Mouse (Mus musculus) hindbrain, embryonic 16.5 days (tissue): ENCODE results near the gene Gpr61. TPM values are rescaled to one million over a fixed set of nuclear protein-coding genes. Genes with fewer than 3 reads are reported as not detected.

Experiments used
- ATAC-seq: fragments of 200-750 bp; cut with Nextera tagmentation; 2 replicates; pipeline ENCODE4 v1.8.0; 2017; ENCODE audit warnings: moderate TSS enrichment, moderate library complexity
- H3K27ac ChIP-seq: fragments of 300-500 bp; sonication (generic); 2 replicates; pipeline ENCODE4 v1.5.1; 2014; ENCODE audit warnings: low read depth, mild to moderate bottlenecking, control low read depth, low read length, moderate library complexity
- H3K27me3 ChIP-seq: fragments of 300-500 bp; sonication (generic); replicated peaks from 2 replicates; pipeline ENCODE4 v1.6.1; 2014; ENCODE audit warnings: low read length; ENCODE audit not compliant: control insufficient read depth, insufficient read depth
- H3K36me3 ChIP-seq: fragments of 300-500 bp; sonication (generic); 2 replicates; pipeline ENCODE4 v1.6.1; 2014; ENCODE audit warnings: mild to moderate bottlenecking, low read length, moderate library complexity, mixed read lengths; ENCODE audit not compliant: control insufficient read depth, insufficient read depth
- H3K4me1 ChIP-seq: fragments of 300-500 bp; sonication (generic); 2 replicates; pipeline ENCODE4 v1.6.1; 2014; ENCODE audit warnings: low read depth, low read length; ENCODE audit not compliant: control insufficient read depth, insufficient read depth
- H3K4me2 ChIP-seq: fragments of 300-500 bp; sonication (generic); 2 replicates; pipeline ENCODE4 v1.6.1; 2014; ENCODE audit warnings: mild to moderate bottlenecking, low read length, control low read depth, moderate library complexity
- H3K4me3 ChIP-seq: fragments of 300-500 bp; sonication (generic); 2 replicates; pipeline ENCODE4 v1.5.1; 2014; ENCODE audit warnings: mild to moderate bottlenecking, low read length, control low read depth, moderate library complexity
- H3K9ac ChIP-seq: fragments of 300-500 bp; sonication (generic); 2 replicates; pipeline ENCODE4 v1.6.1; 2014; ENCODE audit warnings: low read depth, mild to moderate bottlenecking, control low read depth, low read length, moderate library complexity
- H3K9me3 ChIP-seq: fragments of 300-500 bp; sonication (generic); 2 replicates; pipeline ENCODE4 v1.6.1; 2014; ENCODE audit warnings: mild to moderate bottlenecking, low read length, moderate library complexity; ENCODE audit not compliant: control insufficient read depth
- WGBS: fragments of 180-500 bp; shearing (Covaris S2); extraction: QIAGEN DNeasy Blood & Tissue Kit; methylation state at CpG from one replicate; pipeline ENCODE4 v1.1.7; 2014; 5-methylcytosine and 5-hydroxymethylcytosine counted together
- polyA plus RNA-seq: library from polyadenylated mRNA; unstranded; fragments of >200 nt; fragmentation: Nextera tagmentation; extraction: Ambion mirVana; gene quantifications from 2 replicates; pipeline ENCODE4 v1.2.1, GENCODE M21; 2015

Gpr61 gene
- polyA plus RNA-seq = 8.4 and 10.6 TPM in 2 replicates

GRCm38 (mm10) chr3:108154656-108155055 is at the start of gene Gpr61:
TSS of gene Gpr61 (minus strand) at chr3:108154882.
- Histone ChIP-seq H3K4me3 (peak within 1 kb of the TSS; percentile 37), H3K4me2 (peak within 1 kb of the TSS; percentile 64), H3K36me3 (no peaks in the 10 kb centered on the region), H3K9ac (peak within 1 kb of the TSS; percentile 64), H3K4me1 (peaks cover 11% of the 10 kb centered on the region), H3K27me3 (no peaks in the 10 kb centered on the region), H3K27ac (peak within 1 kb of the TSS; percentile 18), H3K9me3 (no peaks in the 10 kb centered on the region)
- whole genome bisulfite sequencing = 35% methylated on average over 4 of the region's 4 CpGs
- ATAC-seq = peak; percentile 76

- no peaks in the 10 kb centered on the region for H3K9me3 ChIP-seq
- no peaks in the 10 kb centered on the region for H3K27me3 ChIP-seq
- 87% methylated on average over 11 of the region's 11 CpGs for WGBS
- no peak overlapping the region for H3K4me3 ChIP-seq
- ATAC-seq = no peak
- peaks cover 15% of the 10 kb centered on the region for H3K4me1 ChIP-seq
- peaks cover 22% of the 10 kb centered on the region for H3K36me3 ChIP-seq
- H3K27ac ChIP-seq = no peak overlapping the region
- H3K9ac ChIP-seq = no peak overlapping the region
- H3K4me2 ChIP-seq = no peak overlapping the region
These were observed 49.8 kb upstream of the Gpr61 start for GRCm38 (mm10) chr3:108204470-108204869.

GRCm38 (mm10) chr3:108203621-108204325 is 49.1 kb upstream of the Gpr61 start:
- no peak overlapping the region for H3K27ac ChIP-seq
- H3K27me3 ChIP-seq = no peaks in the 10 kb centered on the region
- 81% methylated on average over 11 of the region's 11 CpGs for WGBS
- no peak overlapping the region for H3K4me3 ChIP-seq
- no peak for ATAC-seq
- no peak overlapping the region for H3K9ac ChIP-seq
- peaks cover 9% of the 10 kb centered on the region for H3K4me1 ChIP-seq
- H3K36me3 ChIP-seq = peaks cover 24% of the 10 kb centered on the region
- no peak overlapping the region for H3K4me2 ChIP-seq
- H3K9me3 ChIP-seq = no peaks in the 10 kb centered on the region

GRCm38 (mm10) chr3:108203212-108203611 is 48.5 kb upstream of the Gpr61 start:
- Histone ChIP-seq H3K9ac (no peak overlapping the region), H3K36me3 (peaks cover 24% of the 10 kb centered on the region), H3K27me3 (no peaks in the 10 kb centered on the region), H3K4me3 (no peak overlapping the region), H3K4me1 (peaks cover 4% of the 10 kb centered on the region), H3K27ac (no peak overlapping the region), H3K9me3 (no peaks in the 10 kb centered on the region), H3K4me2 (no peak overlapping the region)
- 95% methylated on average over 13 of the region's 13 CpGs for WGBS
- ATAC-seq = no peak

GRCm38 (mm10) chr3:108202506-108202905 is 47.8 kb upstream of the Gpr61 start:
- Histone ChIP-seq H3K27me3 (no peaks in the 10 kb centered on the region), H3K27ac (no peak overlapping the region), H3K4me2 (no peak overlapping the region), H3K4me3 (no peak overlapping the region), H3K36me3 (peaks cover 24% of the 10 kb centered on the region), H3K9me3 (no peaks in the 10 kb centered on the region), H3K9ac (no peak overlapping the region), H3K4me1 (peaks cover 4% of the 10 kb centered on the region)
- ATAC-seq = no peak

GRCm38 (mm10) chr3:108200329-108201323 is 45.9 kb upstream of the Gpr61 start, which contains the start of gene Cyb561d1:
TSS of gene Cyb561d1 (minus strand) at chr3:108201212.
- Histone ChIP-seq H3K9me3 (no peaks in the 10 kb centered on the region), H3K9ac (peak within 1 kb of the TSS; percentile 69), H3K27ac (peak within 1 kb of the TSS; percentile 74), H3K4me3 (peak within 1 kb of the TSS; percentile 58), H3K4me2 (peak within 1 kb of the TSS; percentile 69), H3K4me1 (peaks cover 22% of the 10 kb centered on the region), H3K27me3 (no peaks in the 10 kb centered on the region), H3K36me3 (peaks cover 18% of the 10 kb centered on the region)
- WGBS = 3% methylated on average over 44 of the region's 44 CpGs
- peak; percentile 84 for ATAC-seq

DNA sequence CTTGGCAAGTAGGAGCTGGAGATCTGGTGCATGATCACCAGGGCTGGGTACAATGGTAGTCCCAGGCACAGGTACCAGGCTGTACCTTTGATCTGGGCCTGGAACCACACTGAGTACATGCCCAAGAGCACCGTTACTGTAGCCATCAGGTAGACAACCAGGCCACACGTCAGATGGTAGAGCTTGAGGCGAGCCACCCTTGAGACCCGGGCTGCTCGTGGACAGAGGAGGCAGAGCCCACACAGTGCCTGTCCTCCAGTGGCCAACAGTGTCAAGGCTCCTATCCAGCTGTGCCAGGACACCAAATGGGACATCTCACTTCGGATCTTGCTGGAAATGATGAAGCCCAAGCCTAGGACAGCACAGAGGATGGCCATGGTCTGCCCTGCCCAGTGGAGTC is 44.5 kb upstream of the Gpr61 start:
- no peak overlapping the region for H3K4me3 ChIP-seq
- no peak for ATAC-seq
- H3K9ac ChIP-seq = no peak overlapping the region
- 95% methylated on average over 6 of the region's 6 CpGs for WGBS
- H3K27ac ChIP-seq = no peak overlapping the region
- H3K9me3 ChIP-seq = no peaks in the 10 kb centered on the region
- peaks cover 13% of the 10 kb centered on the region for H3K36me3 ChIP-seq
- peaks cover 22% of the 10 kb centered on the region for H3K4me1 ChIP-seq
- H3K27me3 ChIP-seq = no peaks in the 10 kb centered on the region
- H3K4me2 ChIP-seq = no peak overlapping the region

GRCm38 (mm10) chr3:108197066-108197497 is 42.4 kb upstream of the Gpr61 start:
- Histone ChIP-seq H3K9ac (peak overlapping the region; percentile 54), H3K27ac (peak overlapping the region; percentile 13), H3K27me3 (no peaks in the 10 kb centered on the region), H3K4me3 (no peak overlapping the region), H3K4me1 (peaks cover 22% of the 10 kb centered on the region), H3K36me3 (peaks cover 5% of the 10 kb centered on the region), H3K9me3 (no peaks in the 10 kb centered on the region), H3K4me2 (peak overlapping the region; percentile 30)
- WGBS = 6% methylated on average over 14 of the region's 14 CpGs
- peak; percentile 21 for ATAC-seq
